Mouse (Mus musculus): Measurements from ENCODE around the gene Tmem236. TPM values are rescaled to one million over a fixed set of nuclear protein-coding genes. Genes with fewer than 3 reads are reported as not detected.

Tmem236 gene
- total RNA-seq (2014; rRNA removed; ENCODE audit: low replicate concordance) = 1.2 TPM in 1 of 2 replicates, not detected in the other
- polyA plus RNA-seq (2015; fragmentation: Nextera tagmentation; extraction: Ambion mirVana) = 0.04 and 0.07 TPM in 2 replicates

- WGBS = 79% methylated on average over 3 of the region's 3 CpGs
- Histone ChIP-seq H3K9ac (replicated peaks; ENCODE audit: low read depth, low read length) (no peak within 1 kb of the TSS), H3K4me1 (ENCODE audit: control insufficient read depth, insufficient read depth) (no peaks in the 10 kb centered on the region), H3K9me3 (replicated peaks; ENCODE audit: control insufficient read depth, low read length) (no peaks in the 10 kb centered on the region), H3K4me2 (ENCODE audit: low read depth, low read length) (no peak within 1 kb of the TSS), H3K27ac (ENCODE audit: low read depth) (no peak within 1 kb of the TSS), H3K36me3 (replicated peaks; ENCODE audit: control insufficient read depth, insufficient read depth, low read length) (no peaks in the 10 kb centered on the region), H3K27me3 (ENCODE audit: control insufficient read depth, insufficient read depth, low read length) (no peaks in the 10 kb centered on the region), H3K4me3 (ENCODE audit: low read depth, low read length) (no peak within 1 kb of the TSS)
- ATAC-seq (ENCODE audit: insufficient read depth, low read depth) (no peak), DNase-seq (ENCODE audit: low spot score) (no peak)
- TF ChIP-seq CTCF (IDR thresholded peaks at IDR 0.05; ENCODE audit: low read depth) (no peak), EP300 (IDR thresholded peaks at IDR 0.05; ENCODE audit: low read depth) (no peak)
Measured at GRCm38 (mm10) chr2:14174334-14174733, at the start of gene Tmem236. Tmem236 (plus strand) TSS chr2:14174523.

GRCm38 (mm10) chr2:14126387-14126786 is 47.9 kb upstream of the Tmem236 start:
- no peak overlapping the region for H3K4me3 ChIP-seq (ENCODE audit: low read depth, low read length)
- 86% methylated on average over 6 of the region's 6 CpGs for WGBS
- no peak overlapping the region for H3K4me2 ChIP-seq (ENCODE audit: low read depth, low read length)
- no peak for ATAC-seq (ENCODE audit: insufficient read depth, low read depth)
- H3K36me3 ChIP-seq (replicated peaks; ENCODE audit: control insufficient read depth, insufficient read depth, low read length) = peaks cover 32% of the 10 kb centered on the region
- H3K4me1 ChIP-seq (ENCODE audit: control insufficient read depth, insufficient read depth) = no peaks in the 10 kb centered on the region
- TF ChIP-seq EP300 (IDR thresholded peaks at IDR 0.05; ENCODE audit: low read depth) (no peak), CTCF (IDR thresholded peaks at IDR 0.05; ENCODE audit: low read depth) (no peak)
- no peaks in the 10 kb centered on the region for H3K27me3 ChIP-seq (ENCODE audit: control insufficient read depth, insufficient read depth, low read length)
- H3K27ac ChIP-seq (ENCODE audit: low read depth) = no peak overlapping the region
- no peak overlapping the region for H3K9ac ChIP-seq (replicated peaks; ENCODE audit: low read depth, low read length)
- H3K9me3 ChIP-seq (replicated peaks; ENCODE audit: control insufficient read depth, low read length) = no peaks in the 10 kb centered on the region
- no peak for DNase-seq (ENCODE audit: low spot score)

- Histone ChIP-seq H3K36me3 (replicated peaks; ENCODE audit: control insufficient read depth, insufficient read depth, low read length) (peaks cover 38% of the 10 kb centered on the region), H3K27me3 (ENCODE audit: control insufficient read depth, insufficient read depth, low read length) (no peaks in the 10 kb centered on the region), H3K4me1 (ENCODE audit: control insufficient read depth, insufficient read depth) (no peaks in the 10 kb centered on the region), H3K27ac (ENCODE audit: low read depth) (no peak overlapping the region), H3K4me3 (ENCODE audit: low read depth, low read length) (no peak overlapping the region), H3K9me3 (replicated peaks; ENCODE audit: control insufficient read depth, low read length) (no peaks in the 10 kb centered on the region), H3K9ac (replicated peaks; ENCODE audit: low read depth, low read length) (no peak overlapping the region), H3K4me2 (ENCODE audit: low read depth, low read length) (no peak overlapping the region)
- ATAC-seq (ENCODE audit: insufficient read depth, low read depth) (no peak), DNase-seq (ENCODE audit: low spot score) (no peak)
- TF ChIP-seq CTCF (IDR thresholded peaks at IDR 0.05; ENCODE audit: low read depth) = no peak
- no peak for TF ChIP-seq EP300 (IDR thresholded peaks at IDR 0.05; ENCODE audit: low read depth)
- 64% methylated on average over 3 of the region's 3 CpGs for WGBS
Measured at GRCm38 (mm10) chr2:14127629-14128028, 46.7 kb upstream of the Tmem236 start.

GRCm38 (mm10) chr2:14130641-14131339 is 43.5 kb upstream of the Tmem236 start:
- Histone ChIP-seq H3K27ac (ENCODE audit: low read depth) (peak overlapping the region; percentile 25; the same call in 1 of the 2 replicates), H3K36me3 (replicated peaks; ENCODE audit: control insufficient read depth, insufficient read depth, low read length) (peaks cover 36% of the 10 kb centered on the region), H3K9me3 (replicated peaks; ENCODE audit: control insufficient read depth, low read length) (no peaks in the 10 kb centered on the region), H3K9ac (replicated peaks; ENCODE audit: low read depth, low read length) (no peak overlapping the region), H3K4me1 (ENCODE audit: control insufficient read depth, insufficient read depth) (no peaks in the 10 kb centered on the region), H3K4me3 (ENCODE audit: low read depth, low read length) (no peak overlapping the region), H3K27me3 (ENCODE audit: control insufficient read depth, insufficient read depth, low read length) (no peaks in the 10 kb centered on the region), H3K4me2 (ENCODE audit: low read depth, low read length) (no peak overlapping the region)
- TF ChIP-seq CTCF (IDR thresholded peaks at IDR 0.05; ENCODE audit: low read depth) (no peak), EP300 (IDR thresholded peaks at IDR 0.05; ENCODE audit: low read depth) (no peak)
- DNase-seq (ENCODE audit: low spot score) (no peak), ATAC-seq (ENCODE audit: insufficient read depth, low read depth) (no peak)
- WGBS = 86% methylated on average over 12 of the region's 12 CpGs

- H3K9me3 ChIP-seq (replicated peaks; ENCODE audit: control insufficient read depth, low read length) = no peaks in the 10 kb centered on the region
- peaks cover 31% of the 10 kb centered on the region for H3K36me3 ChIP-seq (replicated peaks; ENCODE audit: control insufficient read depth, insufficient read depth, low read length)
- no peaks in the 10 kb centered on the region for H3K27me3 ChIP-seq (ENCODE audit: control insufficient read depth, insufficient read depth, low read length)
- no peak overlapping the region for H3K27ac ChIP-seq (ENCODE audit: low read depth)
- WGBS = 90% methylated on average over 4 of the region's 4 CpGs
- TF ChIP-seq EP300 (IDR thresholded peaks at IDR 0.05; ENCODE audit: low read depth) = no peak
- no peak for TF ChIP-seq CTCF (IDR thresholded peaks at IDR 0.05; ENCODE audit: low read depth)
- no peak overlapping the region for H3K4me3 ChIP-seq (ENCODE audit: low read depth, low read length)
- no peak for DNase-seq (ENCODE audit: low spot score)
- ATAC-seq (ENCODE audit: insufficient read depth, low read depth) = no peak
- no peak overlapping the region for H3K9ac ChIP-seq (replicated peaks; ENCODE audit: low read depth, low read length)
- no peaks in the 10 kb centered on the region for H3K4me1 ChIP-seq (ENCODE audit: control insufficient read depth, insufficient read depth)
- H3K4me2 ChIP-seq (ENCODE audit: low read depth, low read length) = no peak overlapping the region
Measured at GRCm38 (mm10) chr2:14132468-14133326, 41.6 kb upstream of the Tmem236 start.
